Mouse (Mus musculus) monocyte, adult 2 months (primary cell): ENCODE results near the gene Igsf3.

ENCODE experiments used
- DNase-seq, 2 experiments: peaks; one replicate each; pipeline ENCODE4 v3.0.0; 2022; ENCODE audit warnings: low spot score in 2 of 2, low read depth in 1 of 2

Gene Igsf3

DNA sequence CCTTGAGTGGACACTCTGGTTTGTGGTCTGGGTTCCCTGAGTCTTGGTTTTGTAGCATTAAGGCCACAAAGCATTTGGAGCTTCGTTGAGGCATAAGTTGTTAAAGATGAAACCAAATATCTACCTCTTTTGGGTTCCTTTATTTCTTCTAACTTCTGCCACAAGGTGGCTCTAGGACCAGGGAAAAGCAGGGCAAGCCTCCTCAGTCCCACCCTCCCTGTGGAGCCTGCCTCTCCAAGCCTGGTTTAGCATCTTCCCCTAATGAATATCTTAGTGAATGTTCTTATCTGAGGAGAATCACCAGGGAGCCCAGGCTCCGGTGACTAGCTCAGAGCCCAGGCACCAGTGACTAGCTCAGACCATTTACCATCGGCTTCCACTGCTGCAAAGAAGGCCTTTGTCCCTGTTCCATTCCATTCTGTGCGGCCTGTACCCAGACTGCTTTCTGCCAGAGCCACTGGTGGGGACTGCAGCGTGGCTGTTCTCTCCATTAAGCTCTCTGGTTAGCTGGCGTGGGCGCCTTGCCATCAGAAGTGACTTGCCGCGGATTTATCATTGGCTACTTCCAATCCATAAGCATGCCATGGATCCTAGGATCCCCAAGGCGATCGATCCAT, 66.5 kb downstream of the Igsf3 start:
- no peak for DNase-seq

DNA sequence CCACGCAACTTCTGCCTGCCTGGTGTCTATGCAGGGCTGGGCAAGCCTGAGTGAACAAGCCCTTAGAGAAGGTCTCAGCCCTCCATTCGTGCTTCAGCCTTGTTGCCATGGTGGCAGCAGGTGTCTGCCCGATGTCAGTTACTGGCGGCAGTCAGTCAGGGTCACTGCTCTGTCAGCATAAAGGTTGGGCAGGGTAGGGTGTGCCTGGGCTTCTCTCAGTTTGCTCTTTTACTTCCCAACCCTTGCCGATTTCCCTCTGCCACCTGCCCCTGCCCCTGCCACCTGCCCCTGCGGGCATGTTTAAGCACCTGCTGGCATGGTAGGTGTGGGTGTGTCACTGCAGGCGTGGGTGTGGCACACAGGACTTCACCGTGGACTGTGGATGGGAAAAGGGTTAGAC, 67.6 kb downstream of the Igsf3 start:
- no peak for DNase-seq

DNA sequence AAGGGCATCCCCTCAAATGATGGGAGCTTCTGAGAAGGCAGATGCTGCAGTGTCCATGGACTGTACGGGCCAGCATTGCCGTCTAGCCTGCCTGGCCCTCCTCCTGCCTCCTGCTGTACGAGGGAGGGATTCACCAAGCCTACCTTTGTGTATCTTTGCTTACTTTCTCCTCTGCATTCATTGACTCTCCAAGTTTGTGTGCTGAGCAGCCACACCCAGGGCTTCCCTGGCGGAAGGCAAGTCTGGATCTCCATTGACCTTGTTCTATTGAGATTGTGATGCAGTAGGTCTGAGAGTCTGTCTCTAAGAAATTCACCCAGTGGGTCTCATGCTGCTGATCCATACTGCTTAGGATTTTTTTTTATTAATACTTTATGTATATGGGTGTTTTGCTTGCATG, 70.4 kb downstream of the Igsf3 start:
- DNase-seq, result no peak

DNA sequence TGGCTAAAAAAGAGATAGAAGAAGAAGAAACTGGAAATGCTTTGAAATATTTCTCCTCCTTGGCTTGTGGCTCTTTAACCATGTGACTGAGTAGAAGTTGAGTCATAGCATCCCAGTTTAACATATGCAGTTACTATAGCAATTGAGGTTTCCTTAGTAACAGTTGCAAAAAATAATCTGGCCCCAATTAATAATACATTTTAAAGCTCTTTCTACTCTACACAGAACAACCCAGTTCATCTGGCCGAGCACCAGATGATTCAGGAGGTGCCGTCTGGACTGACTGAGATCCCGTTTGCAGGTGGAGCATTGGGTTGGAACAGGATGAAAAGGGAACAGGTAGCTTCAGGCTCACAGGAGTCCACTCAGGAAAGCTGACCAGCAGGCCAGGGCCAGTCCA, 71.9 kb downstream of the Igsf3 start:
- DNase-seq, result no peak

DNA sequence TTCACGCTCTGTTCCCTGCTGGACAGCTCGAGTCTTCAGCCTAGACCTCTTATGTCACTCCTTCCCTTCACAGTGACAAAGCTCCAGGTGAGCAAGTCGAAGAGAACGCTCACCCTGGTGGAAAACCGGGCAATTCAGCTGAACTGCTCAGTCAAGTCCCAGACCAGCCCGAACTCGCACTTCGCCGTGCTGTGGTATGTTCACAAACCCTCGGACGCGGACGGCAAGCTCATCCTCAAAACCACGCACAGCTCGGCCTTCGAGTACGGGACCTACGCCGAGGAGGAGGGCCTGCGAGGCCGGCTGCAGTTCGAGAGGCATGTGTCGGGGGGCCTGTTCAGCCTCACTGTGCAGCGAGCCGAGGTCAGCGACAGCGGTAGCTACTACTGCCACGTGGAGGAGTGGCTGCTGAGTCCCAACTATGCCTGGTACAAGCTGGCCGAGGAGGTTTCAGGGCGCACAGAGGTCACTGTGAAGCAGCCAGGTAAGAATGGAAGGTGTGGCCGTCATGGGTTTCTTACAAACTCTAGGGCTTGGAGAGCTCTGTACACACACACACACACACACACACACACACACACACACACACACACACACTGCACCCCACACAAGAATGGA, 74.0 kb downstream of the Igsf3 start:
- DNase-seq, result no peak

- DNase-seq, result no peak
These were observed 83.7 kb downstream of the Igsf3 start for GRCm38 (mm10) chr3:101460618-101461017.

GRCm38 (mm10) chr3:101461046-101461445, 84.2 kb downstream of the Igsf3 start:
- no peak for DNase-seq

DNA sequence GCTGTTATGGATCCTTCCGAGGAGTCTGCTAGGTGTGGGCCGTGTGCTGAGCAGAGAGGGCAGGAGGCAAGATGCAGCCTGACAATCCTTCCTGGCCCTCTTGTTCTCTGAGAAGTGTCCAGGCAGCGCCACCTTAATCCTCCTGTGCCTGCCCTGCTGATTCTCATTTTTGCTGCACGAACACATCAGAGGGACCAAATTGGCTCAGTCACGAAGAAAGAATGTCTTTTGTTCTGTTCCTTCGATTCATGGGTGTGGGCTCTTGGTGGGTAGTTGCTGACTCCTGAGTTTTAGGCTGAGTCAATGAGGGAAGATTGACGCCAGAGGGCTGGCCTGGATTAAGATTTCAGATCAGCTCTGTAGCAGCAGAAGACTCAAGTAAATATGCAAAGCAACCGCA, 84.9 kb downstream of the Igsf3 start:
- DNase-seq, result no peak

DNA sequence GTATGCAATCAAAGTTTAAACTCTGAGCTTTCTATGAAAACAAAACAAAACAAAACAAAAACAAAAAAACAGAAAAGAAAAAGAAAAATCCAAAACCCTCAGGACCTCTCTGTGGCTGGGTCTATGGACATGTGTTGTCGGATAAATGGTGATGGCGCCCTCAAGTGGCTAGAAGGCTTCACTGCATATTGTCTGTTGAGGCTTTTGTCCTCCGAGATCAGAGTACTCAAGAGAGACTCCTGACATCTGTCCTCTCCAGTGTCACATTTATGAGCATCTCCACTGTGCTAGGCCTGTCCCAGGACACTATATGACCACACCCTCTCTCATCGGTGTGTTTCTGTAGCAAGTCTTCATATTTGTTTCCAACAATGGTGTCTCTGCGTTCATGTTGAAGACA, 85.4 kb downstream of the Igsf3 start:
- DNase-seq, result peak in 1 of 2 experiments; percentile 16

GRCm38 (mm10) chr3:101463491-101463890, 86.6 kb downstream of the Igsf3 start:
- no peak for DNase-seq

- DNase-seq, result no peak
These were observed 92.8 kb downstream of the Igsf3 start for GRCm38 (mm10) chr3:101469675-101470074.

- no peak for DNase-seq
These were observed 95.0 kb downstream of the Igsf3 start for GRCm38 (mm10) chr3:101471881-101472280.

GRCm38 (mm10) chr3:101481951-101482350, 105.1 kb downstream of the Igsf3 start:
- no peak for DNase-seq

DNA sequence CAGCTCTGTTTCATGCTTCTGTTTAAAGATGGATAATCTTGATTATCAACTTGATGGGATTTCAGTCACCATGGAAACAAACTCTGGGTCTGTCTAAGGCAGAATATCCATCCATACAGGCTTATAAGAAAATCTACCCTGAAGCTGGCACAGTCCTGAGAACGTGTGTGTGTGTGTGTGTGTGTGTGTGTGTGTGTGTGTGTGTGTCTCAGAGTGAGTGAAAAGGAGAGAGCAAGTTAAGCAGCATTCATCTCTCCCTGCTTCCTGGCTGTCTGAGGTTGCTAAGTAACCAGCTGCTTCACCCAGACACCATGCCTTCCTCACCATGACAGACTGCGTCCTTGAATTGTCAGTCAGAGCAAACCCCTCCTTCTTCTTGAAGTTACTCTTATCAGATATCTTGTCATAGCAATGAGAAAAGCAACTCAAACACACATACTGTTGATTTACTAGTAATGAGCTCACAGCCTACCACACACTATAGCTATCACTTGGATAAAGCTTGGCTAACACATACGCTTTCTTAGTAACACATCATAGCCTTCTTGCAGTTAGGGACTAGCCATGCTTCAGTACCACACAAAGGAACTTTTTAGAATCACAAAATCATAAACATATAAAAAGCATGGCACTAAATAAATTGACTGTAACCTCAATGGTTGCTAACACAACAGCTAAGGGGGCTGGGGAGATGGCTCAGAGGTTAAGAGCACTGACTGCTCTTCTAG, 106.5 kb downstream of the Igsf3 start:
- no peak for DNase-seq

DNA sequence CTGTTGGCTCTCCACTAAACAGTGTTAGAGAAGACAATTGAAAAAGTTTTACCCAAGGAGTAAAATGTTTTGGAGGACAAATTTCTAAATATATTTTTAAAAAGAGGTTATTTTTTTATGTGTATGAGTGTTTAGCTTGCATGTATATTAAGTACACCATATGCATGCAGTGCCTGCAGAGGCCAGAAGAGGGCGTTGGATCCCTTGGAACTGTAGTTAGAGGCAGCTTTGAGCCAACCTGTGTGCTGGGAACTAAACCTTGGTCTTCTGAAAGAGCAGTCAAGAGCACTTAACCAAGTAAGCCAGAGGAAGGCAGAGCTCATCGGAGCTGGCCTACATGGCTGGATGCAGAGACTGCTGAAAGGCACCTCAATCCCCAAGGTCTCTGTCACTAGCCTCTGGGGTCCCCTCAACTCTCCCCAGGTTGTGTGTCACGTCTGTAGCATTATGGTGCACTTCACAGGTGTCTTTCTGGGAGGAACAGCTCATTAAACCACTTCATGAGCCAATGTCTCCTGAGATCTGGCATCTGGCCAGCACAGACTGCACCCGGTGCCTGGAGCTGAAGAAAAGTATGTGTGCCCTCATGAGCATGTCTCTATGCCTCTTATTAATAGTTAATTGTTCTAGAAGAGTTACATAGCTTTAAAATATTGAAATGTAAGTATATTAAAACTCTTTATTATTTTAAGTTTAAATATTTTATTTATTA, 109.3 kb downstream of the Igsf3 start:
- DNase-seq, result no peak

- no peak for DNase-seq
These were observed 110.6 kb downstream of the Igsf3 start for GRCm38 (mm10) chr3:101487436-101487835.

GRCm38 (mm10) chr3:101488204-101488603, 111.3 kb downstream of the Igsf3 start:
- DNase-seq, result no peak

DNA sequence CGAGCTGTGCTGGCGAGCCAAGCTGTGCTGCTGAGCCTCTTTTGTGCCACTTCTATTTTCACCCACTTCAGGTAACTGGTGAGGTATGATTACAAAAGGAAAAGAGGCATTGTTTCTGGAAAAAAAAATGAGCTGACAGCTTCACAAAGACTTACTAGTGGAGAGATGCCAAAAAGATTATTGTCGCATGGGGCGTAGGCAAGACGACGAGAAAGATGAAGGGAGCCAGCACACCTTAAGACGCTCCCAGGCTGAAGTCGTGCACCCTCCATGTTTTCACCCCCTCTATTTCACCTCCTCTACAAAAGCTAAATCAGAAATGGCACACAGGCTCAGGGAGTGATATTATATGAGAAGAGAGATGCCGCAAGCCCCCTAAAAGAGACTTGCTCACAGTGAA, 113.6 kb downstream of the Igsf3 start:
- DNase-seq, result no peak

GRCm38 (mm10) chr3:101492908-101493307, 116.0 kb downstream of the Igsf3 start:
- no peak for DNase-seq

- DNase-seq, result peak; percentile 47 to 66
These were observed 117.1 kb downstream of the Igsf3 start for GRCm38 (mm10) chr3:101493937-101494459.

GRCm38 (mm10) chr3:101497432-101498030, 120.6 kb downstream of the Igsf3 start:
- no peak for DNase-seq
